Mouse (Mus musculus) adrenal gland, adult 2 months (tissue): ENCODE measurements at regions not wholly inside any gene's neighbourhood (a gene's known extent, or its start where the extent isn't known, plus 50 kb on each side); places are given as distances from the start of the nearest gene placed in this dataset.

Experiments used
- DNase-seq: peaks from one replicate; pipeline ENCODE4 v3.0.0; 2021

DNA sequence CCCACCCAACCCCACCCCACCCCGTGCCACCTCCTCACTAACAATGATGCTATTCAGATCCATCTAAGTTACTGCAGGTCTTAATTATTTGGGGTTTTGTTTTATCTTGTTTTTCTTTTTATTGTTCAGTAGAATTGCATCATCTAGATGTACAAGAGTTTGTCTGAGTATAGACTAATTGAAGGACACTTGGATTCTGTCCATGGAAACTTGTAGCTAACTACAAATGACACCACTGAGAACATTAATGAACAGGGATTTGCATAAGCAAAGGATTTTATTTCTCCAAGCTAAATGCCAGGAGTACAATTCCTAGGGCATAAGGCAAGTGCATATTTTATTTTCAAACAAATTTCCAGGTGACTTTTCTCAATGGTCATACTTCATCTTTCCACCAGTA is 318.4 kb upstream of the Slc7a11 start:
- no peak for DNase-seq

DNA sequence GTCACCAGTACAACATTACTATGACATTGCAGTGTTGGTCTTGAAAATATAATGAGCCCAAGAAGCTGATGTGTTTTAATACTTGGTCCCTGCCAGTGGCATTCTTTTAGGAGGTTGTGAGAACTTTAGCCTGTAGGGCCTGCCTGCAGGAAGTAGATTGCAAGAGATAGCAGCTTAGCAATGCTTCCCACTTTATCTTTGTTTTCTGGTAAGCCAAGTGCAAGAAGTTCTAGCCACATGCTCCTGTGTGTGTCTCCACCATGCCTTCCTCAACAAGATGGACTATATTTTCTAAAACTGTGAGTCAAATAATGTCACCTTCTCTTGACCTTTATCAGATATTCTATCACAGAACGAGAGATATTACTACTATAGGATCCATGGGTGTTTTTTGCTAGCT is 314.7 kb upstream of the Slc7a11 start:
- no peak for DNase-seq

DNA sequence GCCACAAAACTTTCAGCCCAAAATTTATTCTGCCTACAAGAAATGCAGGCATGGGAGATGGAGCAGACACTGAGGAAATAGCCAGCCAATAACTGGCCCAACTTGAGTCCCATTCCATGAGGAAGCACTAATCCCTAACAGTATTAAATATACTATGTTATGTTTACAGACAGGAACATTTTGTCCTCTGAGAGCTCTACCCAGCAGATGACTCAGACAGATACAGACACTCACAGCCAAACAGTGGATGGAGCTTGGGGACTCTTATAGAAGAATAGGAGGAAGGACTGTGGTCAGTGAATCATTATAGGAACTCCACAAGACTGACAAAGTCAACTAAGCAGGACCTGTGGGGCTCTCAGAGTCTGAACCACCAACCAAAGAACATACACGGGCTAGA is 293.8 kb upstream of the Slc7a11 start:
- no peak for DNase-seq

DNA sequence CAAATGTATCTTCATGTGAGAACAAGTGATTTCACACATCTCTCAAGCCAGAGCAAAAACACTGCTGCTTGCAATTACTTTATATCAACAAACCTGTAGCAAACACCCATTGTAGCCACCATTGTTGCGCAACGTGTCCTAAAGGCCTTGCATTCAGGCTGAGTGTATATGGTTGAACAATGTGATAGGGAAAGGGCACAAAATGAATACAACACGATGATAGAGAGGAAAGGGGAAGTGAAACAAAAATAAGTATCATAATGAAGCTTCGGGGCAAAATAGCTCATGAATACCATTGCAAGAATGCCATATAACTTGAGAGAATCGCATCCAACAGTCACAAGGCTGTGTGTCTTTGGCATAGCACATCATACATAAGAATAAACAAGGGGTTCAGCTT is 275.6 kb upstream of the Slc7a11 start:
- DNase-seq = no peak

DNA sequence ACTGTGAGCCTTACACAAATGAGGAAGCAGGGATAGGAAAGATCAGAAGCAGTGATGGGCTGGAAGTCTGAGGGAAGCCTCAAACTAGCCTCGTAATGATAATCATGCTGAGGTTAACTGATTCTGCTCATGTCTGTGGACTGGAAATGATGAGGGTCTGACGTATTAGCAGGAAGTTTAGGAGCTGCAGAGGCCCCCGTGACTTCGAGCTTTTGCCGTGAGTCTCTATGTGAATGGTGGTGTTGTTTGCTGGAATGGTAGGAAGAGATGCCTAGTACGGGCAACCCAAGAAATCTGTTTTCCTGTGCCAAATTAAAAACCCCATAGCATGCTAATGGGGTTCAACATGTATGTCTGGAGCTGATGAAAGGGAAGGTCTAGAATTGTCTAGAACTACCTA is 270.0 kb upstream of the Slc7a11 start:
- DNase-seq = no peak

DNA sequence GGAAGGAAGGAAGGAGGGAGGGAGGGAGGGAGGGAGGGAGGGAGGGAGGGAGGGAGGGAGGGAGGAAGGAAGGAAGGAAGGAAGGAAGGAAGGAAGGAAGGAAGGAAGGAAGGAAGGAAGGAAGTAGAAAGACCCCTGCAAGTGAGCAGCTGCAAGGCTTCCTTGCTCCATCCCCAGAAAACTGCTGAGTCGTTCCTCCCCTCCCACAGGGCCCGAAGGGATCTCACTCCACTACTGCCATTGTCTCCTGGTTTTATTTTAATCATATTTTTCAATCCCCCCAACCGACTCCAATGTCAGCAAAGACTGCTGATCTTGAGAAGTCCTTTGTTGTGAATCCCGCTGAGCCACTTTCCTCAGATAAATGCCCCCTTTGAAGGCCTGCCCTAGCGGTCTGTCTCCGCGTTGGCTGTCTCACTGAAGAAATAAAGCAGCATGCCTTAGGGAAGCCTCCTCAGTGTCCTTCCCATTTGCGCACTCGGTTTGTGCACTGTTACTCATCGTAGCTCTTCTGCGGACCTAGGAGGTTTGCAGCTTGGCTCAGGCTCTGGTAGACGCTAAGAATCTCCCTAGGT is 266.1 kb upstream of the Slc7a11 start:
- no peak for DNase-seq

DNA sequence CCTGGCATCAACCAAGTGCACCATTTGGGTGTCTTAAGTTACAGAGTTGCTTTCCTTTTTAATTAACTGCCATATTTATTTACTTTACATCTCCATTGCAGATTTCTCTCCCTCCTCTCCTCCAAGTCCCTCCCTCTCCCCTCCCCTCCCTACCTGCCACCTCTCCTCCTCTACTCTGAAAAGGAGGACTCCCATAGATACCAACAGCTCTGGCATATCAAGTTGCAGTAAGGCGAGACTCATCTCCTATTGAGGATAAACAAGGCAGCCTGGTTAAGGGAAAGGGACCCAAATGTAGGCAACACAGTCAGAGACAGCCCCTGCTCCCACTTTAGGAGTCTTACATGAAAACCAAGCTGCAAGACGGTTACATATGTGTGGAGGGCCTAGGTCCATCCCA is 263.3 kb upstream of the Slc7a11 start:
- DNase-seq = no peak

DNA sequence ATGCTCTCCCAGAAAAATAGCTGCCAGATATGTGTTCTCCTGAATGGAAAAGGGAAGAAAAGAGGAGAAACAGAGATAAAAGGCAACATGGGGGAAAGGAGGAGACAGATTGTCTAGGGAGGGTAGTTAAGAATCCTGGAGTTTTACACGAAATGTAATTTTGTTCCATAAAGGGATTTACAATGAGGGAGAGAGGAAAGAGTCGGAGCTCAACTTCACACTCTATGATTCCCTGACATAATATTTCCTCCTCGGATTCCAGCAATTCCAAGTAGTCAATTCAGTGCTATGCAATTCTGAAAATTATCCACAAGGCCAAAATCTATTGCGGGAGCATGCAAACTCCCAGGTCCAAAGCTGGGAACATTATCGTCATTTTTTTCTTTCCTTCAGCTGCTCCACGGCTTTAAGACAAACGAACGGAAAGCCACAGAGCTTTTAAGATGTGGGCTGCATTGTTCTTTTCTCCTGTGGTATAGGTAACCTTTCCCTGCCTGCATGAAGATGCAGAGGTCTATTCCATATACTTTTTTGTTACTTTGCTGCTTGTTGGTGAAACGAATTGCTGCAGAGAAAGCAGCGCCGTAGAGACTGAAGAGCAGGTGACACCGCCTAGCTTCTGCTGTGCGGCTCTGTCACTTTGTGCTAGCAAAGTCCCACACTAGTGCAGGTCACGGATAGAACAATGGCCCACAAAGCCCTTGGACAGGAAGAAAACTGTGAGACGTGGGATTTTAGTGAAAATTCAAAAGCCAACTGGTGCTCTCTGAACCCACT is 251.7 kb upstream of the Slc7a11 start:
- DNase-seq = no peak

DNA sequence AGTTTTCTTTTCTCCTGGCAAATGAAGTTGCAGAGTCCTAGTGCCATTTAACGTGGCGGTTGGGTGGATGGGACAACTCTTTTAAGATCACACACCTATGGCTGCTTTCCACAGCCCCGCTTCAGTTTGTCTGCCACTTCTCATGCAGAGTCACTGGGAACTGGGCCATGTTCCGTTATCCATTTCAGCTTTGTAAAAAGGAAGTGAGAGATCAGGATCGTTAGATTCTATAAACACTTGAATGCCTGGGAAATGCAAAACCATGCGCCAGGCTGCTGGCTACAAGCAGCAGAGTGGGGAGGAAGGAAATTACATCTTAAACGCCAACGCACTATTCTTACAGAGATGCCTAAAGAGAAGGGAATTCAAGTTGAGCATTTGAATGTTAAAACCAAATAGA is 251.1 kb upstream of the Slc7a11 start:
- DNase-seq = no peak

DNA sequence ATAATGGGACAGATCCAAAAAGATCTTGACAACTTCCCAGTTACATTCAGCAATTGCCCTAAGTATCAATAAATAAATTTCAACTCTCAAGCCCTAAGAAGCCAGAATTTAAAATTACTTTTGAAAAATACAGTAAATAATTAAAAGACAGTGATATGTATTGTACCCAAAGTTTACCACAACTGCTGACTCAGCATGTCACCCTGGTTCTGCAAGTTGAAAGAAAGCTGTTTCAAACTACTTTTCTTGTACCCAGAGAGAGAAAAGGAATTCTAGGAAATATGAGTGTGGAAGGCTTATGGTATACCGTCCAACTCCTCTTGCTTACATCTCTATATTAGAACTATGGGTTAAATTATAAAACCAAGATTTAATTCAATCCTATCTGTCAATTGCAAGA is 248.9 kb upstream of the Slc7a11 start:
- no peak for DNase-seq

DNA sequence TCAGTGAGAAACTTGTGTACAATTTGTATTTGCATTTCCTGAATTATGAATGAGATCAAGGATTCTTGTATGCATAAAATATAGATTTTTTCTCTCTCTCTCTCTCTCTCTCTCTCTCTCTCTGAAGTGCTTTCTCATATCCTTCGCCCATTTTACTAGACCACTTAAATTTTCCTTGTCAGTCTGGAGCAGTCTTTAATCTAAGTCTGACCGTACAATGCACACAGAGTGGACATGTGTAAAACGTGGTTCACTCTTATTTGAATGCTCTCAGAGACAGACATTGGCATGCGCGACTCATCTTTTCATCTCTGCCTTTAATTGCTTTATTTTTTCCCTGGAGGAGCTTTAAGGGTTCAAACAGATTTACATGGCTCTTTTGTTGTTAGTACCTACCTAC is 247.3 kb upstream of the Slc7a11 start:
- no peak for DNase-seq

DNA sequence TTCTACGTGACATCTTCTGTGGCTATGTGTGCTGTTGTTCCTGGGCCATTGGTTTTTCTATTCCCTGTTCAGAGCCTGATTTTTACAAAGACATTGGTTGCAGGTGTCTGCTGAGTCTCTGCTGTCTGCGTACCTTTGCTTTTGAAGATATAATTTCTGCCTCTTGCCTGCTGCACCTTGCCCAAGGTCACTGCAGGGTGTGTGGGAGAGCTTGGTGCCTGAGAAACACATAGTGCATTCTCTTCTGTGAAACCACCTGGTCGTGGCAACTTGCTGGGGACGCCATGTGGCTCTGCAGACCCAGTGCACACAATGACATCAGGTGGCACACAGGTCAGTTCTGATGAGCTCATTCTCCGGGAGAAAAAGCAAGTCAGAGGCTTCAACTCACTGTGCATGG is 246.0 kb upstream of the Slc7a11 start:
- no peak for DNase-seq

DNA sequence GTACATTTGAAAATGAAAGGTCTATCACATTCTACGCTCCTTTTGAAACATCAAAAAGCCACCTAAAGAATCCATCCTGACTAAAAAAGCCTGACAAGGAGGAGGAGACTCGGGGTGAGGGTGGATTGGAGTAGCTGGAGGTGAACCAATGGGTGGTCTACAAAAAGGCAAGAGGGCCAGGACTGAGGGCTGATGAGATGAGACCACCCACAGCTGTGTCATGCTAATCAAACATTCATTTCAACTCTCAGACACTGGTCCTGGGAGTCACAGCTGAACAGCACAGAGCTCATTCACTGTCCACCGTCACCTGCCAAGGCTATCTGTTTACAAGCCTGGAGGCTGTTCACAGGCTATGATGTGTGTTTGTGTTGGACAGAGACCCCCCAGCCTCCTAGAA is 244.3 kb upstream of the Slc7a11 start:
- no peak for DNase-seq

DNA sequence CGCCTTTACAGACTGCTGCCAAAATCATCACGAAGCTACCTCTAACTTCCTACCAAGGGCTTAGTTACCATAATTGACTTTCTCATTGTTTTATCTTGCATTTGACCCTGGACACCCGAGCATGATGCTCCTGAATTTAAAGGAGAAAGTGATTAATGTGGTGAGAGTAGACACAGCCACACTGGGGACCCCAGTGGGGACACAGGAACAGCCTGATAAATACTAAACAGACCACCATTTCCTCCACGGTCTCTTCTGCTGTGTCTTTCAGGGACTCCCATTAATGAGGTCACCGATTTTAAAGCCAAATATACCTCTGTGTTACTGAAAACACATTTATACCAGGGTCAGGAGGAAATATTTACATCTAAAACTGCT is 235.2 kb upstream of the Slc7a11 start:
- no peak for DNase-seq

DNA sequence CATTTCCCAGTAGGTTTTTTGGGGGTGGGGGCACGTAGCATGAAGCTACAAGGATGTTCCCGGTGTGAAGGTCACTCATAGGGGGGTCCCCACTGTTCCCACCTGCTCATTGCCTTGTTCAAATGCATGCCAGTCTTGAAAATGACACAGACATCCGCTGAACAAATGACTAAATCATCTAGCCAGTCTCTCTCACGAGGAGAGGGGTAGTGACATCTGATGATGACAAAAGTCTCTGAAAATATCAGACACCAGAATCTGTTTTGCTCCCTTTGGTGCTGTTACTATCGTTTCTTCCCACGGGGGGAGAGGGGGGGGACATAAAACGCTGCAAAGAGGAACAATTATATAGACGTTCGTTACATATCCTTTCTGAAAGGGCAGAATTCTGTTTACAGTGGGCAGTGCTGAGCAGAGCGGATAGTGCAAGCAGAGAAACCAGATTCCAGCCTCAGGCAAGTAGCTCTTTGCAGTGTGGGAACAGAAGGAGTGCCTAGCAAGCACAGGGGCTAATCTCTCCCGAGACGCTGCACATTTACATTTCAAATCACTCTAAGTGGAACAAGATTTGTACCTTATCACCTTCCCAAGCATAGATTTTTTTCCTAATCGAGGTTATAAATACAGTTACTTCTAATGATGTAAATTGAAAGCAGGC is 234.7 kb upstream of the Slc7a11 start:
- no peak for DNase-seq

DNA sequence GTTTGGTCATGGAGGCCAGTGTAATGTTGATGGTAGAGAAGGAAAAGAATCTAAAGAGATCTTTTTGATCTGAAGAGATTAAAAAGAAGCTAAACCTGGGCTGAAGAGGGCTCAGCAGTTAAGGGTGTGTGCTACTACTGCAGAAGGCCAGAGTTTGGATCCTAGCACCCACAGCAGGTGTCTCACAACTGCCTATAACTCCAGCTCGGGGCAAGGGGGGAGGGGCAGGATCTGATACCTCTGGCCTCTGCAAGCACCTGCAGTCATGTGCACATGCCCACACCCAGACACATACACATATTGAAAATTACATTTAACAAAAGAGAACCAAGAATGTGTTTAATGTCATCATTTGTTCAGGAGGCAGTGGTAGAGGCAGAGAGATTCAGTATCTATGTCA is 232.4 kb upstream of the Slc7a11 start:
- no peak for DNase-seq

DNA sequence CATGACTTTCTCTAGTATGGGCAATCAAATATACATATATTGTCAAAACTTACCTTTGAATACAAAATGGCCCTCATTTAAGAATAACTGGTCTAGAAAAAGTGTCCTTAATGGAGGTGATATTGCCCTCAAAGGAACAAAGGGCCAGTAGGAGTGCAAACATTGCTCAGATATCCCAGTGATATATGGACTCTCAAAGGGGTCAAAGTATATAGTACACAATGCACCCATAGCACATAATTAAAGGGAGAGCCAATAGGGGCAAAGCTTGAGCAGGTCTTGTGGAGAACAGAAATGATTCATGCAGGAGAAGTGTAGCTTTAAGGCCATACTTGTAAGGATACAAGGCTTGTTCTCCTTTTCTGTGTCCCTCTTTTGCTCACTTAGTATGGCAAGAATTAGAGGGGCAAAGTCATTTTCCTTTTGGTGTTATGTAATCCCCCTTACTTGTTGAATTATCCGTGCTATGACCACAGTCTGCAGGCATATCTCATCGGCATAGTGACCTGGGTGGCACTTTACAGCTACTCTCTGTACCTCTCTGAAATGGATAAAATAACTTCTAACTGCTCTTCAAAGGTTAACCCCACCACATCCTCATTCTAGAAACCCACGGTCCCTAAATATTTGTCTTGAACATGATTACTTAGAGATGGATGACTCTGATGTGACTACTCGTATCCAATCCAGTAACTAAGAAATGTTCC is 231.6 kb upstream of the Slc7a11 start:
- no peak for DNase-seq

DNA sequence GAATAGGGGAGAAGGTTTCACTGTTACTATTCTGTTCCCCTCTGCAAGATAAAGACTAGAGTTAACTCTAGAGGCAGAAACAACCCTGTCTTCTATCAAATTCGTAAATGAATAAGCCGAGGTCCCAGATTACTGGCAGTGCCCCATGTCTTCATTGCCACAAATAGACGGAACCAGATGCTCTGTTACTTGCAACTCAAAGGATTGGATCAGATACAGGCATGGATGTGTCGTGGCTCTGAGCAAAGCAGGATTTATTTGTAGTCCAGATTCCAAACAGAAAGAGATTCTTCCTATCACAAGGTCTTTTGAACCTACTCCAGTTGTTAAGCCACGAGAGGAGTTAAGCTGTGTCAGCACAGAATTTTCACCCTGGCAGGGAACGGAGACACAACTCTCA is 221.9 kb upstream of the Slc7a11 start:
- peak; percentile 2 for DNase-seq

DNA sequence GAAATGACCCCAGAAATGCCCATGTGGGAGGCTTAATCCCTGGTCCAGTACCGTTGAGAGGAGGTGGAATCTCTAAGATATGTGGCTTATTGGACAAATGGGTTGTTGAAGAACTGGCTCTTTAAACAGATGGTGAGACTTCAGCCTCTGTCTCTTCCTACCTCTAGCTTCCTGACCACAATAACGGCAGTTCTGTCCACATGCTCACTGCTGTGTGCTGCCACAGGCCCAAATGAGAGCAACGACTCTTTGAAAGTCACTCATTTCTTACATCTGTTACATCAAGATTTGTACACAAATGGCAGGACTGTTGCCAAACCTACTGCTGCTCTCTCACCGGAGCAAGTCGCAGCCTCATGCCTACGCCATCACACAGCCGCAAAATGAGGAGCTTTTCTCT is 217.6 kb upstream of the Slc7a11 start:
- DNase-seq = no peak

DNA sequence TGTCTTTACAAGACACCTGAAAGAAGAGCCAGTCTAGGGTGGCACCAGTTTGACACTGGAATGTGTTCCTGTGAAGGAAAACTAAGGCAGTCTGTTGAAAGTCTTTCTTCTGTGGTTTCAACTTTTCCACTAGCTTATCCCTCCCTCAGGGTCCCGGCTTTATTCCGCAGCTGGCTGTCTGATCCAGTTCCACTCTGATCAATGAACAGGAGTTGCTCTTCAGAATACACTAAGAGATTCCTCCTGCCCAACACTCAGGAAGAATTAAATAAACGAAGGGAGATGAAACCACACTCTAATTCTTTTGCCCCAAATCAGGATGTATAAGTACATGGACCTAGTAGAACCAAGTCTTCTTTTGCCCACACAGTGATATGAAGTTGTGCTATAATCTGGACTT is 217.2 kb upstream of the Slc7a11 start:
- DNase-seq = no peak

DNA sequence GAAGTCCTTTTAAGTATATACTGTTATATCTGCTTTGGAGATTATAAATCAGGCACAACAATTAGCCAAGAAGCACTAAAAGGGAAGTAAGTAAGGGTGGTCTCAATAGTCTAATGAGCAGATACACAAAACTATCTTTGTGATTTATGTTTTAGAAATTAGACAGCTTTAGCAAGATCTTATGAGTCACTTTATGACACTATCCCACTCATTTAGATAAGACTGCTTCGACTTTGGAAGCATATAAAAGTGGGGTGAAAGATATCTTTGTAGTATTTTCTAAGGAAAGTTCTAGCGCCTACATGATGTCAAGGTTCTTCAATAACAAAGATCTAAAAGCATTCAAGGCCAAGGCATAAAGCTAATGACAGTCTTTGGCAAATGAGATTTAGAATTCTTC is 214.5 kb upstream of the Slc7a11 start:
- no peak for DNase-seq

DNA sequence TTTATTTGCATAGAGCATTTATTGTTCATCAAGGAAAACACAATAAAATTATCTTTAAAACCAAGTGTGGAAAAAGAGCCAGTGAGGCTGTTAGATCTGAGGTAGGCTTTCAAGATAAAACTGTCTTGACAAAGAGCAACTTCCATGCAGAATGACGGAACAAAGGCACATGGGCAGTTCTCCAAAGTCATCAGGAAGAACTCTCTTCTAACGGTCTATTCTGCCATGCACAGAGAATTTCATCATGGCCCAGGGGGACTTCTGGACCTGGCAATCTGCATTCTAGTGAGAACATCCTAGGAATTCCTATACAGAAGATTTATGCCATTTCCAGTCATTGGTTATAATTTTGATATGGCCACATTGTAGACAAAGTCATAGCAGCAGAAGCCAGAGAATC is 211.0 kb upstream of the Slc7a11 start:
- DNase-seq = no peak

DNA sequence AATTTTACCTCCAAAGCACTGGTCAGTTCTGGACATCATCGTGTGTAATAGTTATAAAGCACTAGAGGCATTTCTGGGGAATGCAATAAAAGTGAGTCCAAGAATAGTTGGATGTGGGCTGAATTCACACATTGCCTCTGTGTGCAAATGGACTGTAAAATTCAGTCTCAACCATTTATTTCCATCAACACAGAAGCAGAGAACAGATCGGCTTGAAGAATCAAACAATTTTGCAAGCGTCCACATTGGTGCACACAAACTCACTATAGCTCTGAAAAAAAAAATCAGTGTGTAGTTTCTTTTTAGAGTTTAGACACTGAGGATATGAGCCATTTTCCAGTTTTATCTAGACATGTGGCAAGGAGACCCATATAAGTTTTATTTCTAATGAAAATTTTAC is 208.9 kb upstream of the Slc7a11 start:
- no peak for DNase-seq
